Mouse (Mus musculus): ENCODE results near the gene Acvr1b. TPM values are rescaled to one million over a fixed set of nuclear protein-coding genes. Genes with fewer than 3 reads are reported as not detected.

Gene Acvr1b
- polyA plus RNA-seq, 1 experiment from 2014 or later: 22.1 TPM

GRCm38 (mm10) chr15:101144176-101144575 lies 29.7 kb upstream of the Acvr1b start:
- H3K36me3 ChIP-seq (ENCODE audit: control insufficient read depth, insufficient read depth, low read length): no peaks in the 10 kb centered on the region
- no peak overlapping the region for H3K4me2 ChIP-seq (ENCODE audit: low read length)
- ATAC-seq: no peak
- H3K27ac ChIP-seq (ENCODE audit: low read length): no peak overlapping the region
- H3K4me1 ChIP-seq (ENCODE audit: control insufficient read depth, insufficient read depth, low read length): peaks cover 21% of the 10 kb centered on the region
- no peak overlapping the region for H3K4me3 ChIP-seq (ENCODE audit: low read depth, low read length)
- no peak overlapping the region for H3K9ac ChIP-seq (ENCODE audit: low read depth, low read length)
- WGBS: 88% methylated on average over 5 of the region's 5 CpGs
- H3K27me3 ChIP-seq (ENCODE audit: control insufficient read depth, insufficient read depth, low read depth, low read length): no peaks in the 10 kb centered on the region
- no peaks in the 10 kb centered on the region for H3K9me3 ChIP-seq (replicated peaks; ENCODE audit: control insufficient read depth, low read length, poor library complexity, severe bottlenecking)

GRCm38 (mm10) chr15:101144779-101145178 lies 29.1 kb upstream of the Acvr1b start:
- Histone ChIP-seq H3K27ac (ENCODE audit: low read length) (no peak overlapping the region), H3K9ac (ENCODE audit: low read depth, low read length) (no peak overlapping the region), H3K9me3 (replicated peaks; ENCODE audit: control insufficient read depth, low read length, poor library complexity, severe bottlenecking) (no peaks in the 10 kb centered on the region), H3K36me3 (ENCODE audit: control insufficient read depth, insufficient read depth, low read length) (no peaks in the 10 kb centered on the region), H3K4me3 (ENCODE audit: low read depth, low read length) (no peak overlapping the region), H3K4me2 (ENCODE audit: low read length) (no peak overlapping the region), H3K4me1 (ENCODE audit: control insufficient read depth, insufficient read depth, low read length) (peaks cover 17% of the 10 kb centered on the region), H3K27me3 (ENCODE audit: control insufficient read depth, insufficient read depth, low read depth, low read length) (no peaks in the 10 kb centered on the region)
- no peak for ATAC-seq
- WGBS: 89% methylated on average over 8 of the region's 8 CpGs

- Histone ChIP-seq H3K27ac (ENCODE audit: low read length) (no peak overlapping the region), H3K4me1 (ENCODE audit: control insufficient read depth, insufficient read depth, low read length) (peaks cover 14% of the 10 kb centered on the region), H3K27me3 (ENCODE audit: control insufficient read depth, insufficient read depth, low read depth, low read length) (no peaks in the 10 kb centered on the region), H3K36me3 (ENCODE audit: control insufficient read depth, insufficient read depth, low read length) (no peaks in the 10 kb centered on the region), H3K4me3 (ENCODE audit: low read depth, low read length) (no peak overlapping the region), H3K4me2 (ENCODE audit: low read length) (peak overlapping the region; percentile 22), H3K9ac (ENCODE audit: low read depth, low read length) (no peak overlapping the region), H3K9me3 (replicated peaks; ENCODE audit: control insufficient read depth, low read length, poor library complexity, severe bottlenecking) (no peaks in the 10 kb centered on the region)
- ATAC-seq: peak; percentile 92
- WGBS: 10% methylated on average over 19 of the region's 19 CpGs
Observed at GRCm38 (mm10) chr15:101145424-101146099, 28.3 kb upstream of the Acvr1b start.

DNA sequence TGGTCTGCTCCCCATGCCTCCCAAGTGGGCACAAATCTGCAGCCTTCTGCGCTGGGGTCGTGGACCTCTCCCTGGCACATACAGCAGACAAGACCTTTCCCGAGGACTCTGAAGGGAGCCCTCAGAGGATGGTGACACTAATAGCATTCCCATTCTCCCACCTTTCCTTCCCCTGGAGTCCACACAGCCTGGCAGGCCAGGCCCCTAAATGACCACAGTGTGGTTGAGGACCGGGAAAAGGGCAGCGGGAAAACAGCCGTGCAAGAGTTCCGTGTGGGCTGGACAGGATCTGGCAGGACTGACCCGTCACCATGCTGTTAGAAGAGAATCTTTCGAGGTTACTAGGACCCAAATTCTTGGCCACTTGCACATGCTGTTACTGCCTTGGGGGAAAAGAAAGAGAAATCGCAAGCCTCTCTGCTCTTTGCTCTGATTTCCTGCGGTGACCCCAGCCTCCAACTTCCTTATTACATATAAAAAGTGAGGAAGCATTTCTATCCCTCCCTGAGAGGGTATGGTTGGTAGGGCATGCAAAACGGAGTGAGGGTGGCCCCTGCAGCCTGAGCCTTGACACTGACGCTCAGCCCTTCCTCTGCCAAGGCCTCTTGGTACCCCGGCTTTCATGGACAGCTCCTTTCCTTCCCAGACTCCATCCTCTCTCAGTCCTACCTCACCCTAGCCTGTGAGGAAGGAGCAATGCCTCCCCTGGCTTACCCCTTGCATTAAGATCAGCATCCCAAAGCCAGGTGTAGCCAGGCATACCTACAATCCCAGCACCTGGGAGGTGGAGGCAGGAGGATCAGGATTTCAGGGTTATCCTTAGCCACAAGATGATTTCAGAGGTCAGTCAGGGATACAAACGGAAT lies 27.5 kb upstream of the Acvr1b start:
- Histone ChIP-seq H3K27me3 (ENCODE audit: control insufficient read depth, insufficient read depth, low read depth, low read length) (no peaks in the 10 kb centered on the region), H3K4me3 (ENCODE audit: low read depth, low read length) (no peak overlapping the region), H3K9me3 (replicated peaks; ENCODE audit: control insufficient read depth, low read length, poor library complexity, severe bottlenecking) (no peaks in the 10 kb centered on the region), H3K4me1 (ENCODE audit: control insufficient read depth, insufficient read depth, low read length) (peaks cover 14% of the 10 kb centered on the region), H3K4me2 (ENCODE audit: low read length) (no peak overlapping the region), H3K27ac (ENCODE audit: low read length) (no peak overlapping the region), H3K36me3 (ENCODE audit: control insufficient read depth, insufficient read depth, low read length) (no peaks in the 10 kb centered on the region), H3K9ac (ENCODE audit: low read depth, low read length) (no peak overlapping the region)
- ATAC-seq: no peak
- 70% methylated on average over 15 of the region's 15 CpGs for WGBS

DNA sequence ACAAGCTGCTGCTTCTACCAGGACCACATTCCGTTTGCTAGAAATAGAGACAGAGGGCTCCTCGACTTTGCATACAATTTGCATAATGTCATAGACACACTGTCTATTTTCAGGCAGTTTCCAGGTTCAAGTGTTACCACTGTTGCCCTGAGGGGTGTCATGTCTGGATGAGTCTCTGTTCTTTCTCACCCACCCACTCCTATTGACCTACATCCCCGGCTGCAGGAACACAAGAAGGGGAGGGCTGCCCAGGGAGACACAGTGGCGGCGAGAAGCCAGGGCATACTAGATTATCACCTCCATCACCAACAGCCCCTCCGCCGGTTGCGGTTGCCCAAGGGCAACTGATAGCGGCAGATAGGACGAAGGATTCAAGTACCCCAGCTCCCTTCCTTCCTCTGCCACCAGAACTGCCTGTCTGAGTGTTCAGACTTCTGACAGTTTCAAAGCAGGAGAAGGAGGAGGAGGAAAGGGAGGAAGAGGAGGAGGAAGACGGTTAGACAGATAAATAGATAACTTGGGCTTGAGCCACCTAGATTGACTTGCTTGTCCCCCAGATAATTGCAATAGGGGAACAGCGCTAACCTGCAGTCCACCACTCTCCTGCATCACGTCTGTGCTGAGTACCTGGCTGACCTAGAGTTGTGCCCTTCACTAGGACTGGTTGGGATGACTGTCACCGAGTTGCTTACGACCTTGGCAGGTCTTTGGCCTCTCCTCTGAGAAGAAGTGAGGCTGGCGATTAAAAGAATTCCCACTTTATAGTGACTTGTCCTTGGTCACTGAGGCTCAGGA lies 26.6 kb upstream of the Acvr1b start:
- WGBS: 76% methylated on average over 16 of the region's 16 CpGs
- H3K4me1 ChIP-seq (ENCODE audit: control insufficient read depth, insufficient read depth, low read length): peaks cover 14% of the 10 kb centered on the region
- no peaks in the 10 kb centered on the region for H3K9me3 ChIP-seq (replicated peaks; ENCODE audit: control insufficient read depth, low read length, poor library complexity, severe bottlenecking)
- 0 out of 2 replicates have a peak overlapping the region, but pooled peaks have one; percentile 32 for H3K27ac ChIP-seq (ENCODE audit: low read length)
- no peak overlapping the region for H3K4me3 ChIP-seq (ENCODE audit: low read depth, low read length)
- H3K4me2 ChIP-seq (ENCODE audit: low read length): no peak overlapping the region
- H3K9ac ChIP-seq (ENCODE audit: low read depth, low read length): no peak overlapping the region
- no peak for ATAC-seq
- H3K36me3 ChIP-seq (ENCODE audit: control insufficient read depth, insufficient read depth, low read length): no peaks in the 10 kb centered on the region
- no peaks in the 10 kb centered on the region for H3K27me3 ChIP-seq (ENCODE audit: control insufficient read depth, insufficient read depth, low read depth, low read length)

DNA sequence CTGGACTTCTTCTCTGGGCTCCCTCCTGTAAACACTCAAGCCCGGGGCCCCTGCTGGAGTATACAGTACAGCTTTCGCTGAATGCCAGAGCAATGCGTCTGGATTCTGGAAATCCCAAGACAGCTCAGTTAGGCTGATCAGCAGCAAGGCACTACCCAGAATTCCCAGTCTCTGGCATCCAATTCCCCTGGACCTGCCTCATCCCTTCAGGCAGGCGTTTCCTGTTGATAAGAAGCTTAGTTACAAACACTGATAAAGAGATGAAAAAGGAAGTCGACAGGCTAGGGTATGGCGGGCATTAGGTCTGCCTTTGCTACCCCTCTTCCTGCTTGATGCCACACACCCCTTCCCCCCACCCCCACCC lies 26.0 kb upstream of the Acvr1b start:
- no peaks in the 10 kb centered on the region for H3K36me3 ChIP-seq (ENCODE audit: control insufficient read depth, insufficient read depth, low read length)

DNA sequence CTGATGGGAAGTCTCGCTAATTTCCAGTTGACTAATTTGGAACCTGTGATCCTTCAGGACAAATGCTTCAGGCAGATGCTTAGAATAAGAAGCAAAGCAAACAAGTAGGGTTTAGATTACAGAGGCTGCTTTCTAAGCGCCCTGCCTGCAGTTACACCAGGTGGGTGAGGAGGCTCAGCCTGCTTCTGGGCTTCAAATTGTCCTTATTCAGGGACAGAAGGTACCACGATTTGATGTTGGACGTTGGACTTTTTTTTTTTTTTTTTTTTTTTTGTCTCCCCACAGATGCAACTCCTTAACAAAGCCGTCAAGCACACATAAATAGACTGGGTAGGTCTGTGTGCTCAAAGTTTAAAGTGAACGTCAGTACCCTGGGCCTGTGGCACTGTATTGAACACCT lies 25.3 kb upstream of the Acvr1b start:
- no peaks in the 10 kb centered on the region for H3K27me3 ChIP-seq (ENCODE audit: control insufficient read depth, insufficient read depth, low read depth, low read length)
- WGBS: 71% methylated on average over 6 of the region's 6 CpGs
- H3K9ac ChIP-seq (ENCODE audit: low read depth, low read length): no peak overlapping the region
- no peaks in the 10 kb centered on the region for H3K9me3 ChIP-seq (replicated peaks; ENCODE audit: control insufficient read depth, low read length, poor library complexity, severe bottlenecking)
- peaks cover 14% of the 10 kb centered on the region for H3K4me1 ChIP-seq (ENCODE audit: control insufficient read depth, insufficient read depth, low read length)
- no peak overlapping the region for H3K4me3 ChIP-seq (ENCODE audit: low read depth, low read length)
- no peak for ATAC-seq
- H3K4me2 ChIP-seq (ENCODE audit: low read length): no peak overlapping the region
- no peaks in the 10 kb centered on the region for H3K36me3 ChIP-seq (ENCODE audit: control insufficient read depth, insufficient read depth, low read length)
- no peak overlapping the region for H3K27ac ChIP-seq (ENCODE audit: low read length)

More for the DNA sequence above, 26.0 kb upstream of the Acvr1b start:
- Histone ChIP-seq H3K4me3 (ENCODE audit: low read depth, low read length) (no peak overlapping the region), H3K9me3 (replicated peaks; ENCODE audit: control insufficient read depth, low read length, poor library complexity, severe bottlenecking) (no peaks in the 10 kb centered on the region), H3K27me3 (ENCODE audit: control insufficient read depth, insufficient read depth, low read depth, low read length) (no peaks in the 10 kb centered on the region), H3K27ac (ENCODE audit: low read length) (peak overlapping the region; percentile 32), H3K4me2 (ENCODE audit: low read length) (no peak overlapping the region), H3K4me1 (ENCODE audit: control insufficient read depth, insufficient read depth, low read length) (peaks cover 14% of the 10 kb centered on the region), H3K9ac (ENCODE audit: low read depth, low read length) (no peak overlapping the region)
- WGBS: 52% methylated on average over 6 of the region's 6 CpGs
- ATAC-seq: no peak

- Histone ChIP-seq H3K36me3 (ENCODE audit: control insufficient read depth, insufficient read depth, low read length) (no peaks in the 10 kb centered on the region), H3K27me3 (ENCODE audit: control insufficient read depth, insufficient read depth, low read depth, low read length) (no peaks in the 10 kb centered on the region), H3K9me3 (replicated peaks; ENCODE audit: control insufficient read depth, low read length, poor library complexity, severe bottlenecking) (peaks cover 4% of the 10 kb centered on the region; the same call in 1 of the 2 replicates), H3K4me3 (ENCODE audit: low read depth, low read length) (no peak overlapping the region), H3K27ac (ENCODE audit: low read length) (no peak overlapping the region), H3K9ac (ENCODE audit: low read depth, low read length) (no peak overlapping the region), H3K4me1 (ENCODE audit: control insufficient read depth, insufficient read depth, low read length) (peaks cover 9% of the 10 kb centered on the region), H3K4me2 (ENCODE audit: low read length) (no peak overlapping the region)
- no peak for ATAC-seq
- 78% methylated on average over 9 of the region's 9 CpGs for WGBS
Observed at GRCm38 (mm10) chr15:101151409-101152261, 22.2 kb upstream of the Acvr1b start.

Data from midbrain, embryonic 16.5 days (tissue).